Mouse (Mus musculus) A20 (cell line): Measurements from ENCODE around the gene E130114P18Rik.

ENCODE experiments used
- DNase-seq: peaks from one replicate; pipeline ENCODE4 v3.0.0-alpha.2; 2011; ENCODE audit warnings: low read depth, low spot score

The E130114P18Rik gene

GRCm38 (mm10) chr4:97805255-97805654 lies 27.4 kb upstream of the E130114P18Rik start:
- no peak for DNase-seq

GRCm38 (mm10) chr4:97804638-97805037 lies 26.8 kb upstream of the E130114P18Rik start:
- DNase-seq: no peak

- DNase-seq: no peak
These were observed 25.9 kb upstream of the E130114P18Rik start for GRCm38 (mm10) chr4:97803791-97804190.

- DNase-seq: no peak
These were observed 18.6 kb upstream of the E130114P18Rik start for GRCm38 (mm10) chr4:97796505-97796904.

- no peak for DNase-seq
These were observed 18.1 kb upstream of the E130114P18Rik start for GRCm38 (mm10) chr4:97795957-97796356.

GRCm38 (mm10) chr4:97794865-97795264 lies 17.0 kb upstream of the E130114P18Rik start:
- no peak for DNase-seq

- no peak for DNase-seq
These were observed 16.1 kb upstream of the E130114P18Rik start for GRCm38 (mm10) chr4:97793931-97794330.

- DNase-seq: no peak
These were observed 10.7 kb upstream of the E130114P18Rik start for GRCm38 (mm10) chr4:97788537-97788936.

- no peak for DNase-seq
These were observed 9.6 kb upstream of the E130114P18Rik start for GRCm38 (mm10) chr4:97787515-97787914.

GRCm38 (mm10) chr4:97786571-97786970 lies 8.7 kb upstream of the E130114P18Rik start:
- DNase-seq: no peak

GRCm38 (mm10) chr4:97785547-97786271 lies 7.8 kb upstream of the E130114P18Rik start:
- no peak for DNase-seq

GRCm38 (mm10) chr4:97784236-97784635 lies 6.4 kb upstream of the E130114P18Rik start:
- DNase-seq: no peak

- DNase-seq: no peak
These were observed 5.4 kb upstream of the E130114P18Rik start for GRCm38 (mm10) chr4:97783073-97783879.

GRCm38 (mm10) chr4:97782497-97782896 lies 4.6 kb upstream of the E130114P18Rik start:
- no peak for DNase-seq

GRCm38 (mm10) chr4:97782069-97782468 lies 4.2 kb upstream of the E130114P18Rik start:
- DNase-seq: no peak

- no peak for DNase-seq
These were observed 3.0 kb upstream of the E130114P18Rik start for GRCm38 (mm10) chr4:97780666-97781435.

- DNase-seq: no peak
These were observed 2.1 kb upstream of the E130114P18Rik start for GRCm38 (mm10) chr4:97780024-97780423.

GRCm38 (mm10) chr4:97779003-97779930 lies 1.4 kb upstream of the E130114P18Rik start:
- no peak for DNase-seq

- no peak for DNase-seq
These were observed 529 bp upstream of the E130114P18Rik start for GRCm38 (mm10) chr4:97778211-97779002.

GRCm38 (mm10) chr4:97777081-97777705 lies 685 bp downstream of the E130114P18Rik start:
- no peak for DNase-seq
